Mouse (Mus musculus) G1E (cell line): ENCODE data around the gene Uba5.

Source experiments
- CTCF ChIP-seq: IDR thresholded peaks from 2 replicates; pipeline ENCODE4 v1.5.1; 2012; ENCODE audit warnings: low read depth, low read length, inconsistent platforms, mixed read lengths
- GATA1 ChIP-seq: IDR thresholded peaks from 2 replicates; pipeline ENCODE4 v1.6.1; 2012; ENCODE audit warnings: borderline replicate concordance, low read length, inconsistent platforms, mixed read lengths
- GATA2 ChIP-seq: IDR thresholded peaks from 2 replicates; pipeline ENCODE4 v1.6.1; 2012; ENCODE audit warnings: low read depth, low read length, inconsistent platforms, borderline replicate concordance
- POLR2AphosphoS5 ChIP-seq: IDR thresholded peaks from 2 replicates; pipeline ENCODE4 v1.6.1; 2012; ENCODE audit warnings: low read depth, low read length, inconsistent platforms; ENCODE audit not compliant: insufficient replicate concordance
- TAL1 ChIP-seq: conservative IDR thresholded peaks from 2 replicates; pipeline ENCODE4 v1.6.1; 2012; ENCODE audit warnings: low read depth, low read length, inconsistent platforms, mixed read lengths

GRCm38 (mm10) chr9:104080038-104080437 is 17.1 kb upstream of the Uba5 start:
- no peak for TF ChIP-seq GATA1
- TF ChIP-seq CTCF = no peak
- no peak for TF ChIP-seq TAL1
- TF ChIP-seq POLR2AphosphoS5 = no peak
- TF ChIP-seq GATA2 = no peak
